ENCODE assay signal across 22 mouse cellular contexts in the genomic region with DNA sequence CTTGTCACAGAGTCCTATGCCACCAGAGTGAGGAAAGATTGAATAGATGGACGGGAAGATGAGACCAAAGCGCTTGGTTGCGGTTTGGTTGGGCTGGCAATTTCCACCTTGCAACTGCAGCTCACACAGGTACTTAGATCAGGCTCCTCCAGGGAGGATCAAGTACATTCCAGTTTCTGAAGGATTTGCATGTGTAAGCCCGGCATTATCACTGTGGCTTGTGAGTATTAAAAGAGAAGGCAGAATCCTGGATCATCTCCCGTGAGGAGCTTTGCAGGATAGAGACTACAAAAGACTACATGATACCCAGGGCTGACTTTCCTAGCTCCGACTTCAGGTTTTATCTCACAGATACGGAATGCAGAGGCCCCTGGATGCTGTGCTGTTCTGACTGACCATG.
"Had no signal": no experiment of that assay in that cellular context is flagged by ENCODE, and none has a peak within 500 bp of the region (broad histone marks: within the 10 kb centered on the region; RNA-seq: fewer than 3 reads in every experiment).

No protein-coding gene starts in this region.

- H3K4me1 ChIP-seq: limb, embryonic 13.5 days; lung, embryonic 15.5 days; neural tube, embryonic 12.5 days had no signal

- H3K4me3 ChIP-seq: limb, embryonic 10.5 days; limb, embryonic 13.5 days; lung, embryonic 15.5 days; megakaryocyte, embryonic 14.5 days; midbrain, embryonic 10.5 days; neural tube, embryonic 12.5 days; neural tube, embryonic 15.5 days had no signal

- H3K9me3 ChIP-seq: limb, embryonic 10.5 days; limb, embryonic 13.5 days; lung, embryonic 15.5 days; midbrain, embryonic 10.5 days; neural tube, embryonic 12.5 days; neural tube, embryonic 15.5 days had no signal

- H3K9ac ChIP-seq: limb, embryonic 13.5 days; lung, embryonic 15.5 days; neural tube, embryonic 12.5 days; neural tube, embryonic 15.5 days had no signal

- H3K27me3 ChIP-seq: limb, embryonic 13.5 days; lung, embryonic 15.5 days; neural tube, embryonic 12.5 days; neural tube, embryonic 15.5 days had no signal

- DNase-seq: kidney, adult 18-20 months; kidney, adult 9 months; kidney, postnatal 14 days; lung, adult 18-20 months; lung, postnatal 10 days; lung, postnatal 36 days; midbrain, embryonic 14.5 days; right cerebral cortex, adult 18-20 months; right cerebral cortex, postnatal 14 days; right cerebral cortex, postnatal 4 days; thymus, adult 2 months; thymus, postnatal 14 days; thymus, postnatal 4 days had no signal

- H3K27ac ChIP-seq: limb, embryonic 10.5 days; limb, embryonic 13.5 days; lung, embryonic 15.5 days; midbrain, embryonic 10.5 days; neural tube, embryonic 12.5 days; neural tube, embryonic 15.5 days; stomach, postnatal 0 days had no signal

- ATAC-seq: intestine, embryonic 16.5 days had no signal

- H3K36me3 ChIP-seq: limb, embryonic 10.5 days; limb, embryonic 13.5 days; lung, embryonic 15.5 days; midbrain, embryonic 10.5 days; neural tube, embryonic 12.5 days; neural tube, embryonic 15.5 days had no signal

- H3K4me2 ChIP-seq: limb, embryonic 13.5 days; lung, embryonic 15.5 days; neural tube, embryonic 12.5 days; neural tube, embryonic 15.5 days had no signal
